Mouse (Mus musculus) layer of hippocampus, adult 9-11 months (tissue): ENCODE measurements around the gene Bicdl1.
"Not testable (repeated sequence)": the region's sequence is repeated elsewhere in the genome, so short reads cannot be mapped to it uniquely, and the experiment has no call there.

ENCODE experiments used
- DNase-seq: peaks from one replicate; pipeline ENCODE4 v3.0.0; 2022

Gene Bicdl1

GRCm38 (mm10) chr5:115731001-115731731 is at the start of gene Bicdl1:
Gene Bicdl1, minus strand, starts transcription at chr5:115731621.
- DNase-seq: peak; percentile 28

DNA sequence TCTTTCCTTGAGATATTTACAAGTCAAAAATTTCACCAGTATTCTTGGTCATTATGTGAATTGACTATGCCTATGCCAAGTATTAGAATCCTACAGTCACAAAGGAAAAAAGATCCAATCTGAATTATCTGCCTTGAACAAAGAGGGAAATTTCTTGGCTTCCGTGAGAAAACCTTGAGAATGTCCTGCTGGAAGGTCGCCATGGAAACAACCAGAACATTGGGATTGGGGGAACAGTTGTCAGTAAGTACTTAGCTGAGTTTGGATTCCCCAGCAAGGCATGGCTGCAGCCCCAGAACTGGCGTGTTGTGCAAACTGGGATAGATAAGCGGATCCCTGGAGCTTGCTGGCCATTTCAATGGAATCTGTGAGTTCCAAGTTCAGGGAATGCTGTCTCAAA is 45.5 kb upstream of the Bicdl1 start:
- no peak for DNase-seq

DNA sequence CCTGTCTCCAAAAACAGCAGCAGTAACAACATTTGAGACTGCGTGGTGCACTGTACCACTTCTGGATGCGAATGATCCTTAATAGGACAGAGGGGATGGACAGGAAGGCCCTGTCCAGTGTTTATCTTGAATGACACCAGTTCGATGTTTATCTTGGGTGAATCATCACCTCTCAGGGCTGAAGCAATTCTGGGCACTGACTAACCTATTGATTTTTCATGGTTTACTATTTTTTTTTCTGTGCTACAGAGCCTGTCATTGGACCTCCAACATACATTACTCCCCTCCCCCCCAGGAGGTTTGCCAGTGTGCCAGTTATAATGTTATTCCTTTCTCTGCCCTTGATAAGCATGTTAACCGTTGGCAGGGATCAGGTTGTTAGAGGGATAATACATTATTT is 43.9 kb upstream of the Bicdl1 start:
- DNase-seq: no peak

GRCm38 (mm10) chr5:115770048-115770447 is 38.6 kb upstream of the Bicdl1 start:
- no peak for DNase-seq

GRCm38 (mm10) chr5:115769116-115769515 is 37.7 kb upstream of the Bicdl1 start:
- DNase-seq: no peak

DNA sequence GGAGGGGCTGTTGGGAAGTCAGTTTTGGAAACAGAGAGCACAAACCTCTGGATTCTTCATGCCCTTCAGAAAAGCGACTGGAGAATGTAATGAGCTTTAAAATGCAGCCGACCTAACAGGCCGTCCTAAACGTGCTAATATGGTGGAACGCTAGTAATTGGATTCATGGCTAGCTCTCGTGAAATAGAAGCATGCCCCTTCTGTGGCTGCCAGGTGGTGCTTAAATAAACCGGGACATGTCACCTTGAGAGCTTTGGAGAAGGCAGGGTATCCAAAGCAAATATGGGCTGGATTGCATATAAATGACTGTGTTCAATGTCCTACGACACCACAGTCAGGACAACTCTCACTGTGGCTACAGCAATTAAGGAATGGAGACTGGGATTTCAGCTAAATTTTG is 35.4 kb upstream of the Bicdl1 start:
- no peak for DNase-seq

DNA sequence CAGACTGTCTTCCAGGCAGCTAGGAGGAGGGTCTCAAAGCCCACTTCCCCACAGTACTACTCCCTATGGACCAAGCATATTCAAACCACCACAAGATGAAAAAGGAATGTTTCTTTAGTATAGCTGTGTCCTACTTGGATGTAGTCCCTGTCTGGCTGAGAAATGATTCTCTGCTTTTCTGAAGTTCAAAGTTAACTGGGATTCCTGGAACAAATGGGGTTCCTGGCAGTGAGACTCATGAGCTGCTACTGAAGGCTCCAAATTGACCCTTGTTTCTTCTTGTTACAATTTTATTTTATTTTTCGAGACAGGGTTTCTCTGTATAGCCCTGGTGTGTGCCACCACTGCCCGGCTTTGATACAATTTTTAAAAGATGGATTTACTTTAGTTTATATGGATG is 32.6 kb upstream of the Bicdl1 start:
- no peak for DNase-seq

DNA sequence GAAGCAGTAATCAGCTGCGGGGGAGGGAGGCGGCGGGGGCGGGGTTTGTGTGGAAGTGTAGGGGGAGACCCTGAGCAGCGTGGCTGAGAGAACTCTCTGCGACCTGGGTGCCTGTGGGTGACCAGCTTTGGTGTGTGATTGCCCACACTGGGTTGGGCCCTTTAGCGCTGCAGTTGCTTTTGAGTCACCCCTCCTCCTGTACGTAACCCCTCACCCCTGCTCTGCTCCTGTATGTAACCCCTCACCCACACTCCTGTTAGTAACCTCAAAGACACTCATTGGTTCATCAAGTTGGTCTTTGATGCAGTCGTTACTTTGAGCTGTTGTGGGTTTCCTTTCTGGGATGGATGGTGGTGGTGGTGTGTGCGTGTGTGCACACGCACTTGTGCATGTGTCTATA is 29.5 kb upstream of the Bicdl1 start:
- no peak for DNase-seq

DNA sequence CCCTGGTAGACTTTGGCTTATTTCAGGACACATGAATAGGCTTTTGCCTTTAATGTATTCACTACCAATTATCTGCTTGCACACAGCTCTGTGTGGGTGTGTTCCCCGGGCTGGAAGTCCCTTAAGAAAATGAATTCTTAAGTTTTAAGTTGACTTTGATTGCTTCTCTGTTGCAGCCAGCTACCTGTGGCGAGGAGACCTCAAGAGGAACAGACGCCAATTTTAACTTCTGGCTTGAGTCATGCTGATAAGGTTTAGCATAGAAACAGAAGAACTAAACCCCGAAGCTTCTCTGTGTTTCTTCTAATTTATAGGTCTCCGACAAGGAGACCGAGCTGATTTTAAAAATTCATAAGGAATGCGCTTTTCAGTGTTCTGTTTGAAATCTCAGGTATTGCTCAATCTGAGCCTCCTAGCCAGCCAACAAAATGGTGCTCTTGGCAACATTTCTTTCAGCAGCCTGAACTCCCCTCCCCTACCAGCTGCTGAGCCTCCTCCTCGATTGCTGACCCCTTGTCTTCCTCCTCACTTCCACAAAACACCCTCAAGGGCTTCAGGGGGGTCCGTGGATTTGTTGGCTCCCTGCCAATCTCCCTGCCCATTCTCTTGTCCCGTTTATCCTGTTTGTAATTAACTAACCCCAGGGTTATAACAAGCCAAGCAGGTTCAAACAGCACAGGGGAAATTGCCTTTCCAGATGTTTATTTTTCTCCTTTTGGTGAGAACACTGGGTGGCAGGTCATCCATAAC is 27.2 kb upstream of the Bicdl1 start:
- no peak for DNase-seq

GRCm38 (mm10) chr5:115757516-115757915 is 26.1 kb upstream of the Bicdl1 start:
- no peak for DNase-seq

GRCm38 (mm10) chr5:115755501-115755900 is 24.1 kb upstream of the Bicdl1 start:
- no peak for DNase-seq

DNA sequence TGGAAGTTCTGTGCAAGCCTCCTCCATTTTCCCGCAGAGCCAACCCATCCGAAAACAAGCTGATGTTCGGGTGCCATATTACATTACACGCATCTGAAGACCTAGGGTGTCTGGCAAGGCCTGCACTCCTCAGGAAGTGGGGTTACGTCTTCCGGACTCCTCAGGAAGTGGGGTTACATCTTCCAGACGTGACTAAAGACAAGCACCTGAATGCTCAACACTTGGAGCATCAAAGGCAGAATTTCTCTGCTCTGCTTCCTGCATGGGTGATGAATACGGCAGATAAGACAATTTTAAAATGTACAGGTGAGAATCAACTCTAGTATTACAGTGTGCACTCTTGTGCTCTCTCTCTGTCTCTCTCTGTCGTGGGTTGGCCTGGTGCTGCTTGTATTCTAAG is 23.4 kb upstream of the Bicdl1 start:
- no peak for DNase-seq

GRCm38 (mm10) chr5:115752883-115753282 is 21.5 kb upstream of the Bicdl1 start:
- DNase-seq: no peak

DNA sequence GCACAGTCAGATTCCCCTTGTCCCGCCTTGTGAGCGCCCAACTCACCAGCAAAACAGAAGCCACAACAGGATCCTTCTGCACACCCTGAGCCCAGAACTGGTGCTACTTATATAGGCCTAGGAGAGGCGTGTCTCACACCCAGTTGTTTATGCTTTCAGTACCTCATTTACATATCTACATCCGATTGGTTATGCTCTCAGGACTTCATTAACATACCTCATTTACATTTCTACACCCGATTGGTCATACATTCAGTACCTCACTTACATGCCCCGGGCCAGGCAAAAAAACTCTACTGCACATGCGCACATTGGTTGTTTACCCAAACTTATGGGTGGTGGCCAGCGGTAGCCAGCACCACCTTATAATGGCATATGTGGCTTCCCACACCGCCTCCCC is 20.5 kb upstream of the Bicdl1 start:
- DNase-seq: not testable (repeated sequence)

GRCm38 (mm10) chr5:115748316-115748715 is 16.9 kb upstream of the Bicdl1 start:
- no peak for DNase-seq

DNA sequence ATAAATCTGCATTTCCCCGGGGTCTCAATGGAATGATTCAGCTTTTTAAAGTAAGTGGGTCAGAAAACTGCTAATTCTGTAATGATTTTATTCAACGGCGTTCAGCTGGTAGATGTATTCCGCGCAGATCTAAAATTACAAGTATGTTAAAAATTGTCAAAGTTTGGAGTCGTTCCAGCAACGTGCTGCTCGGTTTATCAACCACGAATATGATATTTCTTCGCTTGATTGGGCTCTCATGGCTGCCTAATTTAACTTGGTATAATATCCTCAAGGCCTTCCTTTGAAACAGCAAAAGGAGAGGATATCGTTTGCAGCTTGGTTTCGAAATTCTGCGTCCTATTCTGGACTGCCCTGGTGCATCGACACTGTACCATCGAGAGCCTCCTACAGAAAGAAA is 13.9 kb upstream of the Bicdl1 start:
- no peak for DNase-seq

- DNase-seq: no peak
Measured at GRCm38 (mm10) chr5:115738032-115738431, 6.6 kb upstream of the Bicdl1 start.

- no peak for DNase-seq
Measured at GRCm38 (mm10) chr5:115734570-115734969, 3.1 kb upstream of the Bicdl1 start.

GRCm38 (mm10) chr5:115732849-115733216 is 1.4 kb upstream of the Bicdl1 start:
- no peak for DNase-seq

DNA sequence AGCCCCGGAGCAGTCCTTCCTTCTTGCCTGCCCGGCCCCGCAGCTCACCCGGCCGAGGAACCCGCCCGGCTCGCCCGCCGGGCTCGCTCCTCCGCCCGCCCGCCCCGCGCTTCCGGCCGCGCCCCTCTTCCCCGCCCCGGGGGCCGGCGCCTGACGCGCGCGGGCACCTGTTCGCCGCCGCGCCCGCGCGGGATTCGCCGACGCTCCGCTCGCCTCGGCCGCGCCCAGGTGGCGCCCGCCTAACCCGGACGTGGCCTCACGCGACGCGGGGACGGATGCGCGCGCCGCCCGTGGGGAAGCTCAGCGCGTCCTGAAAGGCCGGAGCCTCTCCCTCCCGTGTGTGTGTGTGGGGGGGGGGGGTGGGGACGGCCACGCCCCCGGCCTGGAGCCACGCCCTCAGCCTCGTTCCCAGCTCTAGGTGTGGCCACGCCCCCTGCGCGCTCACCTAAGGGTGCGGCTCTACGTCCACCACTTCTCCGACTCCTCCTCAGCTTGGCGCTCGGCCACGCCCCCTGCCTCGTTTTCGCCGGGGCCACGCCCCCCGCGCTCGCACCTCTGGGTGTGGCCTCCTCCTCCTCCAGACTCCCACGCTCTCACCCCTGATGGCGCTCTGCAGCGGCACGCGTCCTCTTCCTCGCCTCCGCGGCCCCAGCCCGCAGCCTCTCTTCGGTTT is 891 bp upstream of the Bicdl1 start:
- peak; percentile 95 for DNase-seq

GRCm38 (mm10) chr5:115731732-115732175 is 333 bp upstream of the Bicdl1 start:
- no peak for DNase-seq

GRCm38 (mm10) chr5:115730314-115730713 is 1.1 kb downstream of the Bicdl1 start:
- no peak for DNase-seq

DNA sequence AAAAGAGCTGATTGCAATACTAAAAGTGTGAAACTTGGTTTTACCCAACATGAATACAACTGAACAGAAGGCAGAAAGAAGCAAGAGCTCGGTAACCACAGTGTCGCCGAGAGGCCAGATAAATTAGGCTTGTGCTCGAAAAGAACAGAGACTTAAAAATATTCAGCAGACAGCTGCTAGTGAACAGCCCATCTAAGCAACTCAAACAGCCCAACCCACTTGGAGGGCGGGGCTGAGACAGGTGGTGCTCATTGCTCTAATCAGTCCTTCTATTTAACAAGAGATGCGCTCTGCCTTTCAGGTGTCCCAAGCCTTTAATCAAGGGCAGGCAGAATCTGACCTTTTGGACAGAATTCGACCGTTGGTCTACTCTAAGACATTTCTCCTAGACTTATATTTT is 4.8 kb downstream of the Bicdl1 start:
- DNase-seq: peak; percentile 57

GRCm38 (mm10) chr5:115726019-115726418 is 5.4 kb downstream of the Bicdl1 start:
- no peak for DNase-seq
